Mouse (Mus musculus) ovary, postnatal 36 days (tissue): ENCODE results near the gene Trmt10b.

Source experiments
- DNase-seq: peaks from one replicate; pipeline ENCODE4 v3.0.0; 2022; ENCODE audit warnings: low spot score, mixed read lengths

Gene Trmt10b

GRCm38 (mm10) chr4:45296662-45297564 lies at the start of gene Trmt10b:
Trmt10b (plus strand) TSS chr4:45297127.
- peak; percentile 55 for DNase-seq

- no peak for DNase-seq
These were observed 45.7 kb upstream of the Trmt10b start for GRCm38 (mm10) chr4:45251265-45251664.

GRCm38 (mm10) chr4:45252861-45253262 lies 44.1 kb upstream of the Trmt10b start:
- no peak for DNase-seq

GRCm38 (mm10) chr4:45253839-45254601 lies 42.9 kb upstream of the Trmt10b start:
- DNase-seq = no peak

GRCm38 (mm10) chr4:45259232-45259832 lies 37.6 kb upstream of the Trmt10b start:
- no peak for DNase-seq

- DNase-seq = no peak
These were observed 35.4 kb upstream of the Trmt10b start for GRCm38 (mm10) chr4:45261551-45261950.

GRCm38 (mm10) chr4:45267883-45268282 lies 29.0 kb upstream of the Trmt10b start:
- DNase-seq = no peak

- no peak for DNase-seq
These were observed 25.9 kb upstream of the Trmt10b start for GRCm38 (mm10) chr4:45271041-45271452.

- DNase-seq = no peak
These were observed 21.2 kb upstream of the Trmt10b start for GRCm38 (mm10) chr4:45275770-45276169.

- no peak for DNase-seq
These were observed 17.6 kb upstream of the Trmt10b start for GRCm38 (mm10) chr4:45279292-45279691.

GRCm38 (mm10) chr4:45279981-45280548 lies 16.9 kb upstream of the Trmt10b start:
- peak; percentile 42 for DNase-seq

GRCm38 (mm10) chr4:45286318-45286717 lies 10.6 kb upstream of the Trmt10b start:
- DNase-seq = no peak

- no peak for DNase-seq
These were observed 9.0 kb upstream of the Trmt10b start for GRCm38 (mm10) chr4:45287906-45288305.

- no peak for DNase-seq
These were observed 8.6 kb downstream of the Trmt10b start for GRCm38 (mm10) chr4:45305536-45305935.

GRCm38 (mm10) chr4:45308046-45308445 lies 11.1 kb downstream of the Trmt10b start:
- DNase-seq = no peak

- DNase-seq = no peak
These were observed 11.7 kb downstream of the Trmt10b start for GRCm38 (mm10) chr4:45308606-45309005.

GRCm38 (mm10) chr4:45311056-45311455 lies 14.1 kb downstream of the Trmt10b start:
- no peak for DNase-seq

GRCm38 (mm10) chr4:45320159-45320816 lies 23.4 kb downstream of the Trmt10b start:
- DNase-seq = peak; percentile 79

GRCm38 (mm10) chr4:45331139-45331538 lies 34.2 kb downstream of the Trmt10b start:
- no peak for DNase-seq

- no peak for DNase-seq
These were observed 35.5 kb downstream of the Trmt10b start for GRCm38 (mm10) chr4:45332466-45332865.

GRCm38 (mm10) chr4:45341226-45341625 lies 44.3 kb downstream of the Trmt10b start:
- DNase-seq = peak; percentile 10
